Mouse (Mus musculus) embryo, embryonic 10 days (tissue): ENCODE measurements around the gene Cntln.

ENCODE experiments used
- DNase-seq: peaks from one replicate; pipeline ENCODE4 v3.0.0-alpha.2; 2015; ENCODE audit warnings: low spot score

The Cntln gene

DNA sequence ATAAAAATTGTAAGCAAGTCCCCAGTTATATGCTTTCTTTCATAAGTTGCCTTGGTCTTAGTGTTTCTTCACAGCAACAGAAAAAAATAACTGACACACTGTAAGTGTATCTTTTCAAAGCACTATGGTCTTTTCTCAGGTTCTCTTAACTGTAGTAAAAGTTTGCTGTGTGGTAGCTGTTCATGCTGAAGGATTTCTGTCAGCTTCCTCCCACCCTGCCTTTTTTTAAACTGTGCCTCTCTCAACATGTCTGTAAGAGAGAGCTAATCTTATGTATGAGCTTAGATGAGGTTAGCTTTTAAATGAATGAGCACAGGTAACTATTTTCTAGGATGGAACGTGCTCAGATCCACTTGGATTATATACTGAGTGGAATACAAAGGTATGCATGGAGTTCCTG lies 170.5 kb downstream of the Cntln start:
- no peak for DNase-seq

DNA sequence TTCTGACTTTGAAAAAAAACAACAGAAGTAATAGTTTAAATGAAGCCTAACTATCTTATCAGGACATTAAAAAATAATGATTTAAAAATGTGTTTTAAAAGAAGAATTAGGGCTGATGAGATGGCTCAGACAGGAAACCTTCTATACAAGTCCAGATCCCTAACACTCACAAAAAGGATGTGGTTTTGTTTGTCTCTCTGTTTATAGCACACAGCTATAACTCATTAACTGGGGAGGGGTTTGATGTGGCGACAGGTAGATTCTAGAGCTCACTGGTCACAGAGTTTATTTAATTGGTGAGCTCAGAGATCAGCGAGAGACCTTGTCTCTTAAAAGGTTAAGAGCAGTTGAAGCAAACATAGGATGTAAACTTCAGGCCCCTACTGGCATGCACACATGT lies 175.5 kb downstream of the Cntln start:
- DNase-seq: no peak

DNA sequence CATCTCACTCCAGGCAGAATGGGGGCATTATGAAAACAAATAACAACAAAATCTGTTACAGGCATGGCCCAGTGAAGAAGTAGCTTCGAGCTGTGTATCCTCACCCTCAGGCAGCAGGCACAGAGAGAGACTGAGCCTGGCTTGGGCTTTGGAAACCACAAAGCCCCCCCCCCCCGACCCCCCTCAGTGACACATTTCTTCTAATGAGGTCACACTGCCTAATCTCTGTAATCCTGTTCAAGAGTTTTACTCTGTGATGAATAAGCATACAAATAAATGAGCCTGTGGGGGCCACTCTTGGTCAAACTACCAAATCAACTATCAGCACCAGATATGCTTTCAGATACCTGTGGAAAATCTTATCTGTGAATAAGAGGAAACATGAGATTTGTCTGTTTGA lies 177.6 kb downstream of the Cntln start:
- no peak for DNase-seq

DNA sequence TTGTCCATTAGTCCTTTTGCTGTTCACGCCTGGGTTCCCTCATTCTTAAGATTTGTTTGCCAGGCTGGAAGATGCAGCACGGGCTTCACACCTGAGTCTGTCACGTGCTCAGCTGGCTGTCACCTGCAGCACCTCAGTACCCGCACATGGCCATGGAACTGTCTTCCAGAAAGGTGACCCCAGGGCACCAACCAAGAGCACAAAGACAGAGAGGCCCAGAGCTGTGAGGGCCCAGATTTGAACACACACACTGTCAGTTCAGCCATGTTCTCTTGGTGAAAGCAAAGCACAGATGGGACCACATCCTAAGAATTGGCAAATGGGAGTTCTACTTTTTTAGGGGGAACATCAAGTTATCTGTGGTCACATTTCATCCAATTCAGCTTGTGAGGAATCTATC lies 211.9 kb downstream of the Cntln start:
- DNase-seq: no peak

DNA sequence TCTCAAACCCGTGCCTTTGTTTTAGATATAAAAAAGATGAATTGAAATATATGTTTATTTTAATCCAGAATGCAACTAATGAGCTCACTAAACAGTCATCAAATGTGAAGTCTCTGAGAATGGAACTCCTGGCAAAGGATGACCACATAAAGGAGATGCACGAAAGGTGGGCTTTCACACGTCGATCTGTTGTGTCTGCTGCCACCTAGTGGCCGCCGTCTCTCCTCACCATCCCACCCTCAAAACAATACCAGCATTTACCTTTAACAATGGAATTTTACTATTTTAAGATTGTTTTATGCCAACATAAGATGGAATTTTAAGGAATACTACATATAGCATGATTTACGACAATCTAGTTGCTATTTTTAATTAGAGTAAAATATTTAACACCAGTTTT lies 212.6 kb downstream of the Cntln start:
- DNase-seq: peak; percentile 92

DNA sequence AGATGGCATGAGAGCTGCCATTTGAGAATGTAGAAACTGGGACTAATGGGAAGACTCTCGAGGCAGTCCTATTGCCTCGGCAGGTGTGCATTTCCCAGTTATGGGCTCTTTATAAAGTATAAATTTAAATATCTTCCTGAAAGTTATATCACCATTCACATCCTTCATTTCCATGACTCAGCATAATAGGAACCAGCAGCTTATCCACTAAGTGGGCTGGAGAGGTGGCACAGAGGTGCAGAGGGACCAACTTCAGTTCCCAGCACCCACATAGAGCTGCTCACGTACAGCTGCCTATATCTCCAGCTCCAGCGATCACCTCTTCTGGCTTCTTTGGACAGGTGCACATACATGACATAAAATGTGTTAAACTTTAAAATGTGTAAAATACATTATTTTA lies 218.1 kb downstream of the Cntln start:
- no peak for DNase-seq

DNA sequence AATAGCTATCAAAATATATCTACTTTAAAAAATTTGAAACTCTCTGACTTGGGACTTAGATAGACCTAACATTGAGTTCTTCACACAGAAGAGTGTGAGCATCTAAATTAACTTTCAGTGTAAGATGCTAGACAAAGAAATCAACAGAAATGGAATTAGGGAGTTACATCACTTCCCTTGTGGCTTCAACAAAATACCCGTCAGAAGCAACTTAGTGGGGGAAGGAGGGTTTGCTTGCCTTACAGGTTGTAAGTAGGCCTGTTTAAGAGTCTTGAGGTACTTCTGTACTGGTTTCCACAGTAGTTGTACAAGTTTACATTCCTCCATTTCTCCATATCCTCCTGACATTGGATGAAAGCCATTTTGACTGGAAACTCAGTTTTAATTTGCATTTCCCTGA lies 222.3 kb downstream of the Cntln start:
- no peak for DNase-seq

DNA sequence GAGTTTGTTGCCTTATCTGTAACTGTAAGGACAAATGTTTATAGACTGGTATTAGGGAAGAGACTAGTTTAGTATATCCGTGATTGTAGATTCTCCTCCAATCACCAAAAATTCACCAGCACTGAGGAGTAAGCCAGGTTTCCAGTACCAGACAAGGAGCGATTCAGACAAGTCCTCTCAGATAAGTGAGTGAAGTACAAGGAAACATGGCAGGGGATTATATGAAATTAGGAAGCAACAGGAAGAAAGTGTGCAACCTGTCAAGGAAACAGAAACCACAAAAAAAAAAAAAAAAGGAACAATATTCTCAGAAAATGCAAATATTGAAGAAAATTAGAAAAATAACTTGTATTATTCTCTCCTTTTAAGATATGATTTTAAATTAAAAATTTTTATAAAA lies 222.9 kb downstream of the Cntln start:
- DNase-seq: no peak

DNA sequence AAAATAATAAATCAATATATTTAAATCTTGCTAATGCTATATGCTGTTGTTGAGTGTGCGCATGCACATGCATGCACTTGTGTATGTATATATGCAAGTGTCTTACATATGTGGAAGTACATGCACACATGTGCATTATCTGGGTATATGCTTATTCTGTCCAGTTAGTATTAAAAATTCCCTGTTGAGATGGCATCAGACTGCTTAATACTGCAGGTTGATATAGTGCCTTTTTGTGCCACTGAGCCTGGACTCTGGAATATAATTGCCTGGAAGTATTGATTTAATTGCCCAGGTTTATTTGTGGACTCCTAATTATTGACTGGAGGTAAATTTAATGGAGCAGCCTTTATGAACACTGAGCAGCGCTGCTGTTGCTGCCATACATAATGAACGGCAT lies 236.2 kb downstream of the Cntln start:
- no peak for DNase-seq

DNA sequence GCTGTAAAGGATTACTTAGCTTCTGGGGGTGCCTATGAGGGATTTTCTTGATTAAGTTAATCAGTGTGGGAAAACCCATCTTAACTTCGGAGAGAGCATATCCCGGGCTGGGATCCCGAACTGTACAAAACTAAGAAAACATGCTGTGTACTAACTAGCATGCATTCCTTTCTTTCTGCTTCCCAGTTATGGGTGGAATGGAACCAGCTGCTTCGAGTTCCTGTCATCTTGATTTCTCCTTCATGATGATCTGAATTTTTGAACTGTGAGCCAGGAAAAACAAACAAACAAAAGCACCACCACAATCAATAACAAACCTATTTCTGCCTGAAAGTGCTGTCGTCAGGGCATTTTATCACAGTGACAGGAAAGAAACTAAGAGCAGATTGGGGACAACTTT lies 265.6 kb downstream of the Cntln start:
- DNase-seq: no peak

DNA sequence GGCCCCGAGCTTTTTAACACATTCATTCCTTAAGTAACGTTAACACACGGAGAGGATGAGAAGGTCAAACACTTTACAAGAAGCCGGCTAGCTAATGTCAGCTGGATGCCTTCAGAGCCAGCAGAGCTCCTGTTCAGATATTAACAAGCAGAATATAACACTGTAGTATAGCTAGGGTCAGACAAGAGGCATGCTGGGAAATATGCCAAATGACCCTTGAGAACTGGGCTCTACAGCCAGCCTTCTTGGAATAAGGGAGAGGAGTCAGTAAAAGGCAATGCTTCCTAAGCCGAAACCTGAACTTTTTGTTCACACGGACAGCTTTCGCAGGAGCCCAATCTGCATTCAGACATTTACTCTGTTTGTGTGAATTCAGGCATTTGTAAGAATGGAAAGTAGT lies 267.8 kb downstream of the Cntln start:
- no peak for DNase-seq

DNA sequence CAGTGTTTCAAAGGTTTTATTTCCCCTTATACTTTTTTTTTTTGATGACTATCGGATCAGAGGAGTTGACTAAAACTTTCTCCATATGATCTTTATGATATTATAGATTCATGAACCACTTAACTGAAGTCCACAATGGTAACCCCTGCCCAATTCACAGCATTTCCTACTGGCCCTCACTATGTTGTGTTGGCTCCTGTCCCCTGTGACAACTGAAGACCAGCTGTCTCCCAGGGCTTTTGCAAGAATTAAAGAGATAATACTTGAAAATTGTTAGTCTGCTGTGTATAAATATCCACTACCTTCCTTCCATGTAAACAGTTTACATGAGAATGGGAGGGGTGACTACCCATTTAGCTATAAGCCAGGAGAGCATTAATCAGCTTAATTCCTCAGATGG lies 270.3 kb downstream of the Cntln start:
- DNase-seq: no peak

DNA sequence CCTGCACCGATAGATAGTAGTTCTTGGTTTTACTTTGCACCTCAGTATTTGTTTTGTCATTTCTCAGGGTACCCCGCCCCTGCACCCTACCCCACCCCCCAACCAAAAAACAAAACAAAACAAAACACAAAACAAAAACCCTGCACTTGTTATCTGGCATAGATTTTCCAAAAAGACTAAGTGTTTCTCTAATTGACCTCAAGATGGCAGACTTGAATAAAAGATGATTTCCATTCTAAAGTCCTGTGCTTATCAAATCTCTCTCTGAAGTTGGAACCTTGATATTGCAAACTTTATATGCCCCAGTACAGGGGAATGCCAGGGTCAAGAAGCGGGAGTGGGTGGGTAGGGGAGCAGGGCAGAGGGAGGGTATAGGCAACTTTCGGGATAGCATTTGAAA lies 277.0 kb downstream of the Cntln start:
- no peak for DNase-seq

DNA sequence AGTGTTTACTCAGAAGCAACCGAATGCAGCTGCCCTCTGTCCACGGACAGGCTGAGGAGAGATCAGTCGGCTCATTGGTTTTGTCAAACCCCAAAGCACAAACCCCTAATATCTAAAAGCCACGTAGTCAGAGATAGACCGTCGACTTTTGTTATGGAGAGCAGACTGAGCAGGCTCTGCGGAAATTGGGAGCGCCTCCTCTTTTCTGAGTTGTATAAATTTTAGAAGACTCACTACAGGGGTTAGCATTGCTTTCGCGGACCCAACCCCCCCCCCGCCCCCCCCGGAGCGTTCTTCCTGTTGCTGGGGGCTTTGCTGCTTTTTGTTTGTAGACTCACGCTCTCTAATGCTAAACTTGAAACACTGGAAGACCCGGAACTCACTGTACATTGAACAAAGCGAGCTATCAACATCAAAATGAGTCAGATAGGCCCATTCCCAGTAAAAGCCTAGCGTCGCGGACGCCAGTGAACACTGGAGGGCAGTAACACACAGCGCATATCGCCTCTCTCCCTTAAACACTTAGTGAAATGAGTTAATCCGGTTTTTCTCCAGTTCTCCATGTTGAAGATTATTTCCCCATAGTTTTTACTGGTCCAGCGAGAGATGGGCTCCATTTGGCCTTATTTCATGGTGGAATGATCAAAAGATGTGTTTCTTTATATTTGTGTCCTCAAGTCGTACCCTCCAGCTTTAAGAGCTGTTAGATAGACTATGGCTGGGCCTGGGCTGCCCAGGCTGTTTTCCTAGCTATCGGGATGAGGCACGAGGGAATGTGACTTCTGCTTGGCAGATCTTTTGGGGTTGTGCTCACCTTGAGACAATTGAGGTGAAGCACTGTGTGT lies 278.6 kb downstream of the Cntln start:
- DNase-seq: peak; percentile 89

DNA sequence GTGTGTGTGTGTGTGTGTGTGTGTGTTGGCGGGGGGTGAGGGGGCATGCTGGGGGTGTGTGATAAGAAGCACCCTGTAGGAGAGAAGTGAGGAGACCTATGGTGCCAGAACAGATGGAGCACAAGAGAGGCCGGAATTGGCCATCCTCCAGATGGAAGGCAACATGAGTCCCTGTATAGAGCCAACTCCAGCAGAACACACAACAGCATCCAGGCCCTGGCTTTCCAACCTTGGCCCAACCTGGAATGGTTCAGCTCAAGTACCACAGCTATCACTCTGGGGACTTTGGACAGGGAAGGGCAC lies 279.2 kb downstream of the Cntln start:
- DNase-seq: no peak

DNA sequence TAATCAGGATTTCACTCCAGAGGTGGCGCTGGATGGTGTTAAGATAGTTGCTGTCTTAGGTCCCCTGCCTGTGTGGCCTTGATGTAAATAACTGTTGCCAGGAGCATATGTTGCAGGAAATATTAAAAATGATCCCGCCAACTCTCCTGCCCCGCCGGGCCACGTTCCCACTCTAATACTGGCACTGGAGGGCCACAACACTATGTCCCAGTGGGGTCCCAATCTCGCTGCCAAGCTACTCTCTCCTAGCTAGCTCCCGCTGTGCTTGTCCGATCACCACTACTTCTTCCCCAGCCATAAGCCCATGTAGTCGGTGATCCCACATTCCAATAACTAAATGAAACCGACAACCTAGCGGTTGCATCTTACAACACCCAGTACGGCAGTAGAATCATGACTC lies 283.9 kb downstream of the Cntln start:
- no peak for DNase-seq

DNA sequence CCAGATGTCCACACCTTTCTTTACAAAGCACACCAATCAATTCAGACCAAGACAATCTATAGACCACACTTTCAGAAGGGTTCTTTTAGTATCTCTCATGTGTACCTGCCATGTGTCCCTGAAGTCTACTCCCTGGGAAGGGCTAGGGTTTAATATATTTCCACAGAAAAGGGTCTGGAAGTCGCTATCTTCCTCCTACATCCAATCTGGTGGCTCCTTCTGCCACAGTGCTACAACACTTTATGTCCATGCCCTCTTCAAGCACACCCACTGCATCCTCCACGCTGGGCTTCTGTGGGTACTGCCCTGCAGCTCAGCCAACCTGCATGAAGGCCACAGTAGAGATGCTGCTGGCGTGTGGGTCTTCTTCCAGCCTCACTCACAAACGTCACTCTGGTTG lies 291.4 kb downstream of the Cntln start:
- DNase-seq: no peak

DNA sequence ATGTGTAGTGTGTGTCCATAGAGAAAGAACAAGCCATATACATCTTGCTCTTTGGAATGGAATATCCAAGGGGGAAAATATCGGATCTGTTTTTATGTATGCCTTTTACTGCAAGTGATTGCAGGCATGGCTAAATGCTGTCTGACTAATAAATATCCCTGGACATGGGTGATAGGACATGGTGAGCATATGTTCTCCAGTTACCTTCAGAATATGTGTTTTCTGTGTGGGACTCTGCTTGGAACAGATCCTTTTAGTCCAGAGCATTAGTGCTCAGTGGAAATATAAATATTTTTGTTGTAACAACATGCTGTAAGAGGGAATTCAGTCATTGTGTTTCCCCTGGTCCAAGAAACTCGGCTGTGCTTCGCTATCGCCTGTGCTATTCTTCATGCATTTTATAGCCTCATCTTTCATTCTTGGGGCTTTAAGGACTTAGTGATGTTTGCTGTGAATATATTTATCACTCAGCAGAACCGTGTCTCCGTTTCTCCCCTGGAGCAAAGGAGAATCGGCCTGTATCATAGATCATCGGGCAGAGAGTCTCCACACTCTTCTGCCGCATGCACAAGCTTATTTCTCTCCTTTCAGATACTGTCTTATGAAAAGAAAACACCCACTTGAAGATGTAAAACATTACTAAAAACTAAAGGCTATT lies 294.4 kb downstream of the Cntln start:
- no peak for DNase-seq
